Mouse (Mus musculus) embryonic facial prominence, embryonic 11.5 days (tissue): ENCODE measurements around the gene Plxnc1. TPM values are rescaled to one million over a fixed set of nuclear protein-coding genes. Genes with fewer than 3 reads are reported as not detected.

Experiments used
- ATAC-seq: fragments of 200-750 bp; cut with Nextera tagmentation; replicated peaks from 2 replicates; pipeline ENCODE4 v1.8.0; 2017; ENCODE audit warnings: low read depth; ENCODE audit not compliant: insufficient number of reproducible peaks, low FRiP score, low TSS enrichment
- DNase-seq: peaks from one replicate; pipeline ENCODE4 v3.0.0-alpha.2; 2015; ENCODE audit warnings: low spot score
- H3K27ac ChIP-seq: fragments of 300-500 bp; sonication (generic); replicated peaks from 2 replicates; pipeline ENCODE4 v1.5.1; 2014; ENCODE audit warnings: mild to moderate bottlenecking, low read depth, low read length, control low read depth
- H3K27me3 ChIP-seq: fragments of 300-500 bp; sonication (generic); 2 replicates; pipeline ENCODE4 v1.6.1; 2014; ENCODE audit warnings: mild to moderate bottlenecking, low read length, moderate library complexity, mixed read lengths; ENCODE audit not compliant: control insufficient read depth, insufficient read depth
- H3K36me3 ChIP-seq: fragments of 300-500 bp; sonication (generic); replicated peaks from 2 replicates; pipeline ENCODE4 v1.6.1; 2014; ENCODE audit warnings: low read depth, mild to moderate bottlenecking, low read length, moderate library complexity, mixed read lengths; ENCODE audit not compliant: control insufficient read depth, insufficient read depth
- H3K4me1 ChIP-seq: fragments of 300-500 bp; sonication (generic); 2 replicates; pipeline ENCODE4 v1.6.1; 2014; ENCODE audit warnings: low read length, mixed read lengths; ENCODE audit not compliant: control insufficient read depth, insufficient read depth
- H3K4me2 ChIP-seq: fragments of 300-500 bp; sonication (generic); 2 replicates; pipeline ENCODE4 v1.6.1; 2014; ENCODE audit warnings: low read depth, mild to moderate bottlenecking, control low read depth, low read length, moderate library complexity
- H3K4me3 ChIP-seq: fragments of 300-500 bp; sonication (generic); 2 replicates; pipeline ENCODE4 v1.5.1; 2014; ENCODE audit warnings: low read depth, low read length, control low read depth
- H3K9ac ChIP-seq: fragments of 300-500 bp; sonication (generic); replicated peaks from 2 replicates; pipeline ENCODE4 v1.6.1; 2014; ENCODE audit warnings: mild to moderate bottlenecking, control low read depth, low read length
- H3K9me3 ChIP-seq: fragments of 300-500 bp; sonication (generic); replicated peaks from 2 replicates; pipeline ENCODE4 v1.6.1; 2016; ENCODE audit warnings: mild to moderate bottlenecking, low read length, inconsistent platforms, mixed read lengths; ENCODE audit not compliant: control insufficient read depth
- WGBS: fragments of 180-500 bp; shearing (Covaris S2); extraction: QIAGEN DNeasy Blood & Tissue Kit; methylation state at CpG from one replicate; pipeline ENCODE4 v1.1.7; 2014; 5-methylcytosine and 5-hydroxymethylcytosine counted together
- polyA plus RNA-seq: library from polyadenylated mRNA; unstranded; fragments of >200 nt; fragmentation: Nextera tagmentation; extraction: Ambion mirVana; gene quantifications from 2 replicates; pipeline ENCODE4 v1.2.1, GENCODE M21; 2014

Plxnc1 gene
- polyA plus RNA-seq, 1 experiment from 2014 or later: 2.8 TPM

- Histone ChIP-seq H3K27me3 (peaks cover 30% of the 10 kb centered on the region), H3K9me3 (no peaks in the 10 kb centered on the region), H3K4me1 (peaks cover 8% of the 10 kb centered on the region), H3K36me3 (no peaks in the 10 kb centered on the region), H3K9ac (peak overlapping the region; percentile 75), H3K4me3 (peak overlapping the region; percentile 67), H3K27ac (no peak overlapping the region), H3K4me2 (peak overlapping the region; percentile 81)
- peak; percentile 57 for DNase-seq
- under 1% methylated on average over 36 of the region's 36 CpGs for WGBS
- ATAC-seq: peak; percentile 11; the same call in 1 of the 2 replicates
These were observed 624 bp upstream of the Plxnc1 start for GRCm38 (mm10) chr10:94945206-94945711.

GRCm38 (mm10) chr10:94943846-94944690 is 567 bp downstream of the Plxnc1 start:
- no peaks in the 10 kb centered on the region for H3K36me3 ChIP-seq
- under 1% methylated on average over 88 of the region's 110 CpGs for WGBS
- H3K4me1 ChIP-seq: peaks cover 8% of the 10 kb centered on the region
- peak overlapping the region; percentile 28; the same call in 1 of the 2 replicates for H3K27ac ChIP-seq
- DNase-seq (peak; percentile 66), ATAC-seq (0 out of 2 replicates have a peak, but pooled peaks have one; percentile 7)
- H3K27me3 ChIP-seq: peaks cover 30% of the 10 kb centered on the region
- H3K9me3 ChIP-seq: no peaks in the 10 kb centered on the region
- H3K4me3 ChIP-seq: peak overlapping the region; percentile 67
- peak overlapping the region; percentile 81 for H3K4me2 ChIP-seq
- H3K9ac ChIP-seq: peak overlapping the region; percentile 75

DNA sequence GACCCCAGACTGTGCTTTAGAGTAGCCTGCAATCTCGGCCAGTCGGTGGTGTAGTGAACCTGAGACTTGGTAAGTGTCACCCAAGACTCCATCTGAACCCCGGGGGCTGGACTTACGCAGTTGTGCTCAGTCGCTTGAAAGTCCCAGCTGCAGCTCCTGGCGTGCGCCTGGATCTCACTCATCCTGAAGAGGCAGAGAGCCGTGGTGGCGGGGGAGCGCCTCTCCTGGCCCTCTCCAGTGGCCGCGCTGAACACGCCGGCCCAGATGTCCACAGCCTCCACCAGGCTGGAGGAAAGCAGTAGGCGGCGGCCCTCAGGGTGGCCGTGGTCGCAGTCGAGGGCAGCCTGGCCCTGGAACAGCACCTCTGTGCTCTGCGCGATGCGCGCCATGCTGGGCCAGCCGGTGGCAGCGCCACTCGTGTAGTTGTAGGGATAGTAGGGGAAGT is 1.2 kb downstream of the Plxnc1 start:
- under 1% methylated on average over 26 of the region's 26 CpGs for WGBS
- Histone ChIP-seq H3K9me3 (no peaks in the 10 kb centered on the region), H3K27ac (no peak overlapping the region), H3K4me2 (peak overlapping the region; percentile 81), H3K27me3 (peaks cover 30% of the 10 kb centered on the region), H3K9ac (peak overlapping the region; percentile 75), H3K4me1 (peaks cover 8% of the 10 kb centered on the region), H3K4me3 (peak overlapping the region; percentile 67), H3K36me3 (no peaks in the 10 kb centered on the region)
- DNase-seq (peak; percentile 51), ATAC-seq (peak; percentile 20; the same call in 1 of the 2 replicates)

DNA sequence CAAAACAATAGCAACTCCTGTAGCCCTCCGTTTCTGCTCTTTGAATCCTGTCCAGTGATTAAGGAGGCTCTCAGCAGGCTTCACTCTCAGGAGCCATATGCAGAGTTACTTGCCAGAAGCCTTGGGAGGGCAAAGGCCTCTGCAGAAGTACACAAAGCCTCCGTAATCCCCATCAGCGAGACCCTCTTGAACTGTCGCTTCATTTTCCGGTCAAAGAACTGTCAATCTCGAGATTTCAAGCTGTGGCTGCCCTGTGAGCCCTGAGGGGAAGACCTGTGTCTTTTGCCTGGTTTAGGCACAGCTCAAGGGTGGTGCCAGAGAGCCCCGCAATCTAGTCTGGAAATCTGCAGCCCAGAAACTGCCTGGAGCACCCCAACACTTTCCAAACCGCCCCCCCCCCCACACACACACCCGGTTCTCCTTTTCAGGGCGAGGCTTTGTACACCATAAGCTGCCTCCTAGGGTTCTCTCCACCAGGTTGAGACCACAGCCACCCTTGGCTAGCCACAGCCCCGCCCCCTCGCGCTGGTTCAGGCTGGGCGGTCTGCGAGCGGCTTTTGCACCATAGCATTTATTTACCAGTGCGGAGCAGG is 2.1 kb downstream of the Plxnc1 start:
- Histone ChIP-seq H3K27me3 (peaks cover 30% of the 10 kb centered on the region), H3K4me1 (peaks cover 8% of the 10 kb centered on the region), H3K4me3 (peak overlapping the region; percentile 67), H3K27ac (no peak overlapping the region), H3K9me3 (no peaks in the 10 kb centered on the region), H3K36me3 (no peaks in the 10 kb centered on the region), H3K4me2 (peak overlapping the region; percentile 81), H3K9ac (peak overlapping the region; percentile 32; the same call in 1 of the 2 replicates)
- peak; percentile 60 for DNase-seq
- no peak; the same call in 1 of the 2 replicates for ATAC-seq
- WGBS: under 1% methylated on average over 17 of the region's 17 CpGs

DNA sequence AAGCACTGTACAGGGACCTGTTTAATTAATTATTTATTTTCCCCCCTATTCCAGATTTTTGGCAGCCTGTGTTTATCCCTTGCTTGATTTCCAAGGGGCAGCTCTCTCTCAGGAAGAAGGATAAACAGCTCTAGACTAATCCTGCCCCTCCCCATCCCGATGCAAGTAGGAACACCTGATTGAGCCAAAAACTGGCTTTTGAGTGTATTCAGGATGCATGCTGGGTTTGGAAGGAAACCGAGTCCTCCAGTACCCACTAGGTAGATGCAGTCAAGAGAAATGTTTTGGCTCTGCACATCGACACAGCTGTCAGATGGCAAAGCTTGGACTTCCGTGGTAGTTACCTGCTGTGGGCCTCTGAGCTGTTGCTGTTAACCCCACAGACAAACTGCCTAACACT is 3.1 kb downstream of the Plxnc1 start:
- Histone ChIP-seq H3K36me3 (no peaks in the 10 kb centered on the region), H3K9me3 (no peaks in the 10 kb centered on the region), H3K4me3 (no peak overlapping the region), H3K9ac (no peak overlapping the region), H3K4me2 (no peak overlapping the region), H3K4me1 (peaks cover 8% of the 10 kb centered on the region), H3K27ac (no peak overlapping the region), H3K27me3 (peaks cover 30% of the 10 kb centered on the region)
- WGBS: 19% methylated on average over 4 of the region's 4 CpGs
- no peak for ATAC-seq
- DNase-seq: peak; percentile 24

- Histone ChIP-seq H3K4me2 (no peak overlapping the region), H3K4me3 (no peak overlapping the region), H3K27ac (no peak overlapping the region), H3K4me1 (peaks cover 8% of the 10 kb centered on the region), H3K27me3 (peaks cover 24% of the 10 kb centered on the region), H3K9ac (no peak overlapping the region), H3K36me3 (no peaks in the 10 kb centered on the region), H3K9me3 (no peaks in the 10 kb centered on the region)
- WGBS: 7% methylated on average over 7 of the region's 7 CpGs
- DNase-seq: no peak
- ATAC-seq: no peak
These were observed 3.8 kb downstream of the Plxnc1 start for GRCm38 (mm10) chr10:94940786-94941185.

DNA sequence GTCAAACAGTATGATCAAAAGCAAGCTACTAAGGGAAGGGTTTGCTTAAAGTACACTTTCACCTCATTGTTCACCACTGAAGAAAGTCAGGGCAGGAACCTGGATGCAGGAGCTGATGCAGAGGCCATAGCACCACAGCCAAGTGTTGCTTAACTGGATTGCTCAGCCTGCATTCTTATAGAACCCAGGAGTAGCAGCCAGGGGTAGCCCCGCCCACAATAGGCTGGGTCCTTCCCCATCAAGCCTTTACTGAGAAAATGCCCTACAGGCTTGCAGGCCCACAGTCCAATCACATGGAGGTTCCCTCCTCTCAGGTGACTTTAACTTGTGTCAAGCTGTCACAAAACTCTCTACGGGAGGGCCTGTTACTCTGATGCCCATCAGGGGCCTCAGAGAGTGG is 4.6 kb downstream of the Plxnc1 start:
- Histone ChIP-seq H3K9me3 (no peaks in the 10 kb centered on the region), H3K4me1 (peaks cover 7% of the 10 kb centered on the region), H3K4me3 (no peak overlapping the region), H3K4me2 (no peak overlapping the region), H3K27me3 (peaks cover 17% of the 10 kb centered on the region), H3K9ac (no peak overlapping the region), H3K36me3 (no peaks in the 10 kb centered on the region), H3K27ac (no peak overlapping the region)
- WGBS: 26% methylated on average over 2 of the region's 2 CpGs
- DNase-seq (peak; percentile 36), ATAC-seq (no peak)
